Mouse (Mus musculus) MEL (cell line): ENCODE data around the gene Zfand2b. TPM values are rescaled to one million over a fixed set of nuclear protein-coding genes. Genes with fewer than 3 reads are reported as not detected.

ENCODE experiments used
- DNase-seq: peaks from one replicate; pipeline ENCODE4 v3.0.0; 2011; ENCODE audit warnings: low read depth, low spot score
- H3K27ac ChIP-seq: 2 replicates; pipeline ENCODE4 v1.5.1; 2012; ENCODE audit warnings: low read depth, mild to moderate bottlenecking, control low read depth, low read length, moderate library complexity; ENCODE audit not compliant: control insufficient read depth
- H3K27me3 ChIP-seq, 2 experiments: fragments of 150-350 bp in 1 of 2; sonication (generic) in 1 of 2; 2 replicates each; pipeline ENCODE4 v1.6.1; 2012; ENCODE audit warnings: low read length in 2 of 2, mild to moderate bottlenecking in 2 of 2, improper control_type of control experiment in 1 of 2, moderate library complexity in 1 of 2; ENCODE audit not compliant: insufficient read depth in 2 of 2, control insufficient read depth in 1 of 2
- H3K36me3 ChIP-seq, 2 experiments: 2 replicates each; pipeline ENCODE4 v1.6.1; 2012 to 2014; ENCODE audit warnings: low read length in 2 of 2, improper control_type of control experiment in 1 of 2, inconsistent platforms in 1 of 2, mild to moderate bottlenecking in 1 of 2; ENCODE audit not compliant: insufficient read depth in 2 of 2, control insufficient read depth in 1 of 2
- H3K4me1 ChIP-seq, 2 experiments: fragments of 150-350 bp in 1 of 2; sonication (generic) in 1 of 2; 2 replicates each; pipeline ENCODE4 v1.6.1; 2012; ENCODE audit warnings: low read length in 2 of 2, improper control_type of control experiment in 1 of 2, mild to moderate bottlenecking in 1 of 2; ENCODE audit not compliant: insufficient read depth in 2 of 2, control insufficient read depth in 1 of 2
- H3K4me3 ChIP-seq, 2 experiments: fragments of 150-350 bp in 1 of 2; sonication (generic) in 1 of 2; 2 replicates each; pipeline ENCODE4 v1.5.1; 2012; ENCODE audit warnings: low read depth in 2 of 2, low read length in 2 of 2, mild to moderate bottlenecking in 2 of 2, moderate library complexity in 2 of 2, control low read depth in 1 of 2, improper control_type of control experiment in 1 of 2; ENCODE audit not compliant: control insufficient read depth in 1 of 2, insufficient read depth in 1 of 2
- H3K79me2 ChIP-seq: 2 replicates; pipeline ENCODE4 v1.6.1; 2012; ENCODE audit warnings: mild to moderate bottlenecking, low read length, moderate library complexity; ENCODE audit not compliant: control insufficient read depth, poor library complexity, insufficient read depth
- H3K9ac ChIP-seq: 2 replicates; pipeline ENCODE4 v1.6.1; 2012; ENCODE audit warnings: low read depth, mild to moderate bottlenecking, control low read depth, low read length, moderate library complexity; ENCODE audit not compliant: control insufficient read depth, poor library complexity, severe bottlenecking
- H3K9me3 ChIP-seq: fragments of 150-350 bp; sonication (generic); replicated peaks from 2 replicates; pipeline ENCODE4 v1.6.1; 2012; ENCODE audit warnings: mild to moderate bottlenecking, low read length, improper control_type of control experiment, moderate library complexity; ENCODE audit not compliant: insufficient read depth
- BHLHE40 ChIP-seq: IDR thresholded peaks from 2 replicates; pipeline ENCODE4 v1.6.1; 2012; ENCODE audit warnings: low read depth, mild to moderate bottlenecking, inconsistent platforms, low read length, improper control_type of control experiment, borderline replicate concordance
- CHD1 ChIP-seq: IDR thresholded peaks from 2 replicates; pipeline ENCODE4 v1.6.1; 2012; ENCODE audit warnings: low read depth, mild to moderate bottlenecking, inconsistent platforms, low read length, improper control_type of control experiment
- CHD2 ChIP-seq: IDR thresholded peaks from 2 replicates; pipeline ENCODE4 v1.6.1; 2011; ENCODE audit warnings: low read length, improper control_type of control experiment
- ELF1 ChIP-seq: IDR thresholded peaks from 2 replicates; pipeline ENCODE4 v1.6.1; 2014; ENCODE audit warnings: low read depth, mild to moderate bottlenecking, inconsistent platforms, low read length, improper control_type of control experiment, moderate library complexity
- ETS1 ChIP-seq: IDR thresholded peaks from 2 replicates; pipeline ENCODE4 v1.6.1; 2012; ENCODE audit warnings: low read depth, mild to moderate bottlenecking, inconsistent platforms, low read length, improper control_type of control experiment, moderate library complexity
- GABPA ChIP-seq: IDR thresholded peaks from 2 replicates; pipeline ENCODE4 v1.6.1; 2012; ENCODE audit warnings: low read depth, mild to moderate bottlenecking, inconsistent platforms, low read length, improper control_type of control experiment, moderate library complexity
- GATA1 ChIP-seq: IDR thresholded peaks from 2 replicates; pipeline ENCODE4 v1.6.1; 2011; ENCODE audit warnings: low read depth, low read length, improper control_type of control experiment
- HCFC1 ChIP-seq: IDR thresholded peaks from 2 replicates; pipeline ENCODE4 v1.6.1; 2012; ENCODE audit warnings: low read depth, mild to moderate bottlenecking, inconsistent platforms, low read length, improper control_type of control experiment, moderate library complexity
- JUND ChIP-seq: IDR thresholded peaks from 2 replicates; pipeline ENCODE4 v1.6.1; 2011; ENCODE audit warnings: low read depth, mild to moderate bottlenecking, improper control_type of control experiment, low read length
- MYB ChIP-seq: IDR thresholded peaks from 2 replicates; pipeline ENCODE4 v1.6.1; 2011; ENCODE audit warnings: mild to moderate bottlenecking, low read depth, low read length, improper control_type of control experiment
- MYC ChIP-seq: IDR thresholded peaks from 2 replicates; pipeline ENCODE4 v1.6.1; 2011; ENCODE audit warnings: low read depth, mild to moderate bottlenecking, low read length, improper control_type of control experiment, moderate library complexity
- NELFE ChIP-seq: IDR thresholded peaks from 2 replicates; pipeline ENCODE4 v1.6.1; 2011; ENCODE audit warnings: low read depth, low read length, improper control_type of control experiment
- NRF1 ChIP-seq: IDR thresholded peaks from 2 replicates; pipeline ENCODE4 v1.6.1; 2014; ENCODE audit warnings: low read depth, mild to moderate bottlenecking, inconsistent platforms, low read length, improper control_type of control experiment, moderate library complexity; ENCODE audit not compliant: poor library complexity, insufficient read depth, severe bottlenecking
- POLR2A ChIP-seq, 2 experiments: IDR thresholded peaks; 2 replicates each; pipeline ENCODE4 v1.6.1; 2011 to 2012; ENCODE audit warnings: low read length in 2 of 2, mild to moderate bottlenecking in 2 of 2, control low read depth in 1 of 2, improper control_type of control experiment in 1 of 2, low read depth in 1 of 2, moderate library complexity in 1 of 2; ENCODE audit not compliant: control insufficient read depth in 1 of 2, insufficient read depth in 1 of 2, poor library complexity in 1 of 2
- POLR2AphosphoS2 ChIP-seq: IDR thresholded peaks from 2 replicates; pipeline ENCODE4 v1.6.1; 2011; ENCODE audit warnings: low read length, improper control_type of control experiment
- RCOR1 ChIP-seq: IDR thresholded peaks from 2 replicates; pipeline ENCODE4 v1.6.1; 2012; ENCODE audit warnings: low read depth, mild to moderate bottlenecking, inconsistent platforms, low read length, improper control_type of control experiment
- SIN3A ChIP-seq: IDR thresholded peaks from 2 replicates; pipeline ENCODE4 v1.6.1; 2012; ENCODE audit warnings: low read length, improper control_type of control experiment, inconsistent platforms
- TBP ChIP-seq: IDR thresholded peaks from 2 replicates; pipeline ENCODE4 v1.8.0; 2011; ENCODE audit warnings: low read depth, low read length, improper control_type of control experiment
- USF1 ChIP-seq: IDR thresholded peaks from 2 replicates; pipeline ENCODE4 v1.6.1; 2014; ENCODE audit warnings: low read depth, mild to moderate bottlenecking, inconsistent platforms, low read length, improper control_type of control experiment, moderate library complexity
- ZKSCAN1 ChIP-seq: IDR thresholded peaks from 2 replicates; pipeline ENCODE4 v1.6.1; 2012; ENCODE audit warnings: low read depth, mild to moderate bottlenecking, inconsistent platforms, low read length, improper control_type of control experiment, moderate library complexity
- ZMIZ1 ChIP-seq: IDR thresholded peaks from 2 replicates; pipeline ENCODE4 v1.6.1; 2012; ENCODE audit warnings: low read depth, mild to moderate bottlenecking, inconsistent platforms, low read length, improper control_type of control experiment, moderate library complexity
- polyA plus RNA-seq, 2 experiments: library from polyadenylated mRNA; stranded (reverse) in 1 of 2; unstranded in 1 of 2; fragments of >175 nt in 1 of 2; fragments of >200 nt in 1 of 2; gene quantifications; 2 replicates each; pipeline versions ENCODE4 v1.2.1 to v1.2.4; 2012; ENCODE audit warnings: low replicate concordance in 2 of 2, low read depth in 1 of 2; ENCODE audit not compliant: insufficient read length in 2 of 2, insufficient read depth in 1 of 2, missing spikeins in 1 of 2
- total RNA-seq: library from RNA; depleted of rRNA; stranded (reverse); fragments of 300-350 nt; gene quantifications from 2 replicates; pipeline ENCODE4 v1.2.3, GENCODE M21; 2012

Gene Zfand2b
- total and polyA plus RNA-seq, 3 experiments: 15.0 to 18.3 TPM; not detected in 1

GRCm38 (mm10) chr1:75191622-75192402, 23.4 kb downstream of the Zfand2b start, which contains the start of the genes Ankzf1 and Atg9a (continued):
- TF ChIP-seq ELF1 (0 out of 2 replicates have a peak, but pooled peaks have one; percentile 27), GABPA (no peak), CHD2 (peak; percentile 47), ETS1 (0 out of 2 replicates have a peak, but pooled peaks have one; percentile 46)
- TF ChIP-seq, all 39 proteins: peak for 16

GRCm38 (mm10) chr1:75192452-75192851, 24.0 kb downstream of the Zfand2b start:
- Histone ChIP-seq H3K36me3 (peaks cover 0 to 25% of the 10 kb centered on the region in 2 experiments; a peak in 2 of 4 replicates), H3K4me3 (peak overlapping the region; percentile 86 to 96), H3K27me3 (no peaks in the 10 kb centered on the region), H3K9ac (peak overlapping the region; percentile 84), H3K27ac (peak overlapping the region; percentile 80), H3K79me2 (peaks cover 9% of the 10 kb centered on the region), H3K4me1 (peaks cover under 1 to 25% of the 10 kb centered on the region in 2 experiments; a peak in 3 of 4 replicates), H3K9me3 (no peaks in the 10 kb centered on the region)
- TF ChIP-seq USF1 (no peak), ZMIZ1 (peak; percentile 41; the same call in 1 of the 2 replicates), NELFE (peak; percentile 50; the same call in 1 of the 2 replicates), POLR2A (IDR thresholded peaks at IDR 0.05; ENCODE audit: control insufficient read depth in 1 of 2, insufficient read depth in 1 of 2, low read depth in 1 of 2, low read length in 2 of 2, poor library complexity in 1 of 2) (0 out of 4 replicates have a peak, but pooled peaks of 1 of the 2 experiments have one; percentile 16), POLR2AphosphoS2 (no peak; the same call in 1 of the 2 replicates), MYC (no peak), NRF1 (no peak), HCFC1 (peak; percentile 37; the same call in 1 of the 2 replicates), CHD1 (0 out of 2 replicates have a peak, but pooled peaks have one; percentile 58), MYB (no peak), ELF1 (0 out of 2 replicates have a peak, but pooled peaks have one; percentile 52), TBP (no peak)
- peak; percentile 81 for DNase-seq

GRCm38 (mm10) chr1:75201236-75201635, 32.8 kb downstream of the Zfand2b start:
- no peak overlapping the region for H3K27ac ChIP-seq
- H3K27me3 ChIP-seq: no peaks in the 10 kb centered on the region
- H3K79me2 ChIP-seq: no peaks in the 10 kb centered on the region
- TF ChIP-seq NRF1 (no peak), ZMIZ1 (no peak), JUND (no peak), RCOR1 (no peak), ZKSCAN1 (no peak), TBP (no peak), USF1 (no peak), GATA1 (no peak), SIN3A (no peak), POLR2A (IDR thresholded peaks at IDR 0.05; ENCODE audit: control insufficient read depth in 1 of 2, insufficient read depth in 1 of 2, low read depth in 1 of 2, low read length in 2 of 2, poor library complexity in 1 of 2) (no peak), BHLHE40 (no peak)
- no peaks in the 10 kb centered on the region for H3K9me3 ChIP-seq
- H3K4me3 ChIP-seq: no peak overlapping the region
- H3K9ac ChIP-seq: no peak overlapping the region
- no peaks in the 10 kb centered on the region; a peak in 1 of 4 replicates for H3K36me3 ChIP-seq
- DNase-seq: no peak
- no peaks in the 10 kb centered on the region for H3K4me1 ChIP-seq
